Mouse (Mus musculus) 3T3-L1 (cell line): Measurements from ENCODE around the gene Hoxb9.
A peak's percentile ranks its signal among the peaks of the same experiment; 100 is the strongest.

Source experiments
- DNase-seq: peaks from one replicate; pipeline ENCODE4 v3.0.0-alpha.2; 2015; ENCODE audit warnings: low read depth, low spot score

The Hoxb9 gene

DNA sequence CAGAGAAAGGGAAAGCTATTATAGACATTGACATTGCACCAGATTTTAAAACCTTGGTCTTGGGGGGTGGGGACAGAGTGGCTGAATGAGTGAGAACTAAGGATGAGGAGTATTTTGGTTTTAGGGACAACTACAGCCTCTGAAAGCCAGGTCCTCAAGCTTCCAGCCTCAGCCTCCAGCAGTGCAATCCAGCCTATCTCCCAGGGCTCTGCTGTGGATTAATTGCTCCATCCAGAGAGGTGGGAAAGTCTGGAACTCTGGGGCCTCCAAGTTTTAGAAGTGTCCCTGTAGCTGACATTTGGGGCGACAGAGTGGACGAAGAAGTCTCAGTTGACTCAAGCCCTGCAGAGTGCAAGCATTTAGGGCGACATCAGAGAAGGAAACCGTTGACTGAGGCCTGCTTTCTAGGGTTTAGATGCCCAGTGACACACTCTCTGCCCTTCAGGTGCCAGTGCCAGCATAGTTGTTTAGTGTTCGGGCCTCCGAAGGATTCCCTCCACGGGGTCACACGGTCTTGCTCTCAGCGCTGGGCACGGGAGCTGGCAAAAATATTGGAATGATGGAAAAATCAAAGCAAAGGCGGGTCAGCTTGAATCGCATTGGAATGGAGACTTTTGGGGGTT is 42.7 kb downstream of the Hoxb9 start:
- DNase-seq, result no peak

DNA sequence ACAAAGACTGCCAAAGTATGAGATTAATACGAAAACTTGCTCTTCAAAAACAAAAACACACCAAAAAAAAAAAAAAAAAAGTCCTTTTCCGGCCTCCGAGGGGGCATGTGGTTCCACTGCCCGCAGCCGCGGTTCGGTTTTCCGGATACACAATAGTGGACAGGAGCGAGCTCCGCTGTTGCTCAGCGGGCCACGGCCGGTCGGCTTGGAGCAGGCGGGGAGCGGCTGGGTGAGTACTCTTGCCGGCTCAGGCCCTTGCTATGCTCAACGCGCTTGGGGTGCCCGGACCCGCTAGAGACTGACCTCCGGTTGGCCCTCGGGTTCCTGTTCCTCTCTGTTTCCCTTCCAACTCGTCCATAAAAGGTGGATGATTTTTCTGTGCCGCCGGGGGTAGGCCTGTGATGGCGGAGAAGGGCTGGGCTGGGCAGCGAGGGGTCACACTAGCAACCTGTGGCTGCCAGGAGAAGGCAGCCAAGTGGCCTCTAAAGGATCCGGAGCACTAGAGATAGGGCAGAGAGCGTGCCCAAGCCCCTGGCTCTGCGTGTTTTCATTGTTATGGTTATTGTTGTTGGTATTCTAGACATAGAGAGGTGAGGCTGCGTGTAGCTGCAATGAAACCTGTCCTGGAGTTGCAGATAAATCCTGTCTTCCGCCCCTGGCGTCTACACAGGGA is 43.5 kb downstream of the Hoxb9 start:
- DNase-seq, result no peak

GRCm38 (mm10) chr11:96315344-96315681 is 44.1 kb downstream of the Hoxb9 start:
- no peak for DNase-seq

DNA sequence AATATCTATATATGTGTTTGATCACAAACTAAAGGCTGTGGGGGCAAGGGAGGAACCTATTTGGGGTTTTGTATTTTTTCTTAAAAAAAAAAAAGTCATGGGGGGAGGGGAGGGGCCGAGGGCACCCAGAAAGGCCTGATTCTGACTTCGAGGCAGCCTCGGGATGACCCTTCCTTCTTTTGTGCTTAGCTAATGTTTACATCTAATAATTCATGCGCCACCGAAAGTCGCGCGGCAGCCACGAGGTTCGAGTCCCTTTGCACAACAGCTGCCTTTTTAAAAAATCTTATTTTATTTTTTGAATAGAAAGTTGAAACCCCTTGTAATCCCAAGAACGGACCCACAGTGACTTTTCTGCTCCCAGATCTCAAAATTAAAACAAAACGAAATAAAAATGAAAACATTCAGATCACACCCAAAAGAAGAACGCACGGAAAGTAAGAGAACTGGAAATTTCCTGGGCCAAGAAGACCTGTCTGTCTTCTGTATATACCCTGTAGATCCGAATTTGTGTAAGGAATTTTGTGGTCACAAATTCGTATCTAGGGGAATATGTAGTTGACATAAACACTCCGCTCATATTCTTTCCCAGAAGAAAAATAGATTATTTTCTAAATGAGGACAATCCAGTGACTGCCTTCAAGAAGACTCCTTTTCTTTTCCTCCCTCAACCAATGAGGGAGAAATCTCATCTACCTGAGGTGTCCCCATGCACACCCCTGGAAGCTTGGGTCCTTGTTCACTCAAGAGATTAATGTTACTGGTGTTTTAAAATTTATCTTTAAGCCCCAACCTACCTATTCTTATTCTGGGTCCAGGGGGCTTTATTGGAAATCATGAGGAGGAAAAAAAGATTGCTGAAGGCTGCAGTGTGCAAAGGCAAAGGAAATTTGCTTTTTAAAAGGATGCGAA is 45.7 kb downstream of the Hoxb9 start:
- DNase-seq, result no peak

GRCm38 (mm10) chr11:96317608-96318367 is 46.5 kb downstream of the Hoxb9 start, which contains the start of gene Hoxb4:
Hoxb4 (plus strand) TSS chr11:96318267.
- DNase-seq, result no peak

DNA sequence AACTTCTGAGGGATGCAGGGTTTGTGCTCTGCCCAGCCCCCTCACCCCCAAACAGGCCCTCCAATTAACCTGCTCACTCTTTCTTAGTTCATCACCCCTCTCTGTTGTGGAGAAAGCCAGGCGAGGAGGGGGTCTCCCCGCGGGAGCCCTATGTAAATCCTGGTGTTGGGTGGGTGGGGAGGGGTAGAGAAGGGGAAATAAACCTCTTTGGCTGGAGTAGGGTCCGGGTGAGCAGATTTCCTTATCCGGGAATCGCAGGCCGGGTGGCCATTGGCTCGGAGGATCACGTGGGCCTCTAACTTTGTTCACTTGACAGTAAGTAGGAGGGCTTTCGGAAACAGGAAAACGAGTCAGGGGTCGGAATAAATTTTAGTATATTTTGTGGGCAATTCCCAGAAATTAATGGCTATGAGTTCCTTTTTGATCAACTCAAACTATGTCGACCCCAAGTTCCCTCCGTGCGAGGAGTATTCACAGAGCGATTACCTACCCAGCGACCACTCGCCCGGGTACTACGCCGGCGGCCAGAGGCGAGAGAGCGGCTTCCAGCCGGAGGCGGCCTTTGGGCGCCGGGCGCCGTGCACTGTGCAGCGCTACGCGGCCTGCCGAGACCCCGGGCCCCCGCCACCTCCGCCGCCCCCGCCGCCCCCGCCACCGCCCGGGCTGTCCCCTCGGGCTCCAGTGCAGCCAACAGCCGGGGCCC is 47.3 kb downstream of the Hoxb9 start:
- peak; percentile 73 for DNase-seq

DNA sequence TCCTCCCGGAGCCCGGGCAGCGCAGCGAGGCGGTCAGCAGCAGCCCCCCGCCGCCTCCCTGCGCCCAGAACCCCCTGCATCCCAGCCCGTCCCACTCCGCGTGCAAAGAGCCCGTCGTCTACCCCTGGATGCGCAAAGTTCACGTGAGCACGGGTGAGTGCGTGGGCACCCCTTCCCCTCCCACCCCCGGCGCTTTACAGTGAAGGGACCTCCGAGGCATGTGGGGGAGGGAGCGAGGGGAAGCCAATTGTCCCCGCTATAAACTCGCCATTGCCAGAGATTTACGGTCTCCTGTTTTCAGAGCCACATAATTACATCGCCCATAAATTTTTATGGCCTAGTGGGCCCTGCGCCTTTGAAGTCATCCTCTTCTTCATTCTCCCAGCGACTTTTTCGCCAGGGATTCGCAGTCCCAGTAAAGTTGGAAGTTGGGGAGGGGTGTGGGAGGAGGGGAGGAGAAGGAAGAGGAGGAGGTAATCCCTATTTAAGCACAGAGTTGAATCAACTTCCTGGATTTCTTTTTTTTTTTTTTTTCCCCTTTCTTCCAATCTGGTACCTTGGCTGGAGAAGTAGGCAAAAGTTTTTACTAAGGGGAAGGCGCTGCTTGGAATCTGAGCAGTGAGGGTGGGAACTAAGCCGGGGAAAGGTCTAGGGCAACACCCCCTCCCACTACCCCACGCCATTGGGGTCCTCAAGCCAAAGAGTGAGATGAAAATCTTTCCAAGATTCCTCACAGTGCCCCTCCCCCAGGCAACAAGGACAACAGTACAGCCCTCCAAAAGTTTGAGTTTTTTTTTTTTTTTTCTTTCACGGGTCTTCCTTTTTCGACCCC is 48.0 kb downstream of the Hoxb9 start:
- DNase-seq, result peak; percentile 52

GRCm38 (mm10) chr11:96319910-96320309 is 48.7 kb downstream of the Hoxb9 start:
- DNase-seq, result peak; percentile 56

DNA sequence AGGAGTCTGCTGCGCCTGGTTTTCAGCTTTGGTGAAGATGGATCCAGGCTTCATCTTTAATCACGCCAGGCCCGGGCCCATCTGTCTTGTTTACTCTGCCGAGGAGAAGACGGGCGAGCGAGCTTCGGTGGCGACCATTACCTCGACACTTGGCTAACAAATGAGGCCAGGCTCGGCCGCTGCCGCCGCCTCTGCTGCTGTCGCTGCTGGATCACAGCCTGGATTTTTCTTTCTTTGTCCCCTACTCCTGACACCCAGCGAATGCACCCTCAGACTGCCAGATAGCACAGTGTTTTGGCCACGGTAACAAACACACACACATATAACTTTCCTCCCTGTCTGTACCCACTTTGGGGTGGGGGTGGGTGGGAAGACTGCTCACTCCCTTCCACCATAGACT is 49.4 kb downstream of the Hoxb9 start:
- no peak for DNase-seq

GRCm38 (mm10) chr11:96321846-96322245 is 50.6 kb downstream of the Hoxb9 start:
- DNase-seq, result no peak

GRCm38 (mm10) chr11:96322738-96323137 is 51.5 kb downstream of the Hoxb9 start:
- DNase-seq, result no peak

GRCm38 (mm10) chr11:96323154-96323553 is 51.9 kb downstream of the Hoxb9 start, which contains the start of gene Hoxb3:
Hoxb3 (plus strand) TSS chr11:96323326.
- no peak for DNase-seq

- no peak for DNase-seq
Observed at GRCm38 (mm10) chr11:96324125-96324524, 52.9 kb downstream of the Hoxb9 start.

GRCm38 (mm10) chr11:96324965-96325364 is 53.7 kb downstream of the Hoxb9 start:
- DNase-seq, result no peak

DNA sequence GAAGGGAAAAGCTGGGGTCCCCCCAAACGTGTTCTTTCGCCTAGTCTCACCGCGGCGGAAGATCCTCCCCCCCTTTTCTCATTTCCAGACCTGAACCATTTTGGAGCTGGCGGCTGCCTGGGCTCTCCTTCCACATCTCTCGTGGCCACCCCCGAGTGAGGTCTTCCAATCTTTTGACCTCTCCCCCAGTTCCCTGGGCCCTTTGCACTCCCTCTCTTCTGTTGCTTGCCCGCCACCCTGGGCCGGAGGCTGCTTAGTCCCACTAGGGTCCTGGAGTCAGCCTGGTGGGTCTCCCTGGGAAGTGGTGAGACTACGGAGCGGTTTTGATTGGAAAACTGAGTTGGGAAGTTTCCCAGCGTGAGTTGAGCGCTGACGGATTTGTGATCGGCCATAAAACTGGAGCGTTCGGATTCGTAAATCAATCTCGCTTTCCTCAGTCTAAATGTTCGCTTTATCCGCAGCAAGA is 54.5 kb downstream of the Hoxb9 start:
- no peak for DNase-seq
